Comparison of ENCODE assay signal across 8 mouse cellular contexts in the genomic region with DNA sequence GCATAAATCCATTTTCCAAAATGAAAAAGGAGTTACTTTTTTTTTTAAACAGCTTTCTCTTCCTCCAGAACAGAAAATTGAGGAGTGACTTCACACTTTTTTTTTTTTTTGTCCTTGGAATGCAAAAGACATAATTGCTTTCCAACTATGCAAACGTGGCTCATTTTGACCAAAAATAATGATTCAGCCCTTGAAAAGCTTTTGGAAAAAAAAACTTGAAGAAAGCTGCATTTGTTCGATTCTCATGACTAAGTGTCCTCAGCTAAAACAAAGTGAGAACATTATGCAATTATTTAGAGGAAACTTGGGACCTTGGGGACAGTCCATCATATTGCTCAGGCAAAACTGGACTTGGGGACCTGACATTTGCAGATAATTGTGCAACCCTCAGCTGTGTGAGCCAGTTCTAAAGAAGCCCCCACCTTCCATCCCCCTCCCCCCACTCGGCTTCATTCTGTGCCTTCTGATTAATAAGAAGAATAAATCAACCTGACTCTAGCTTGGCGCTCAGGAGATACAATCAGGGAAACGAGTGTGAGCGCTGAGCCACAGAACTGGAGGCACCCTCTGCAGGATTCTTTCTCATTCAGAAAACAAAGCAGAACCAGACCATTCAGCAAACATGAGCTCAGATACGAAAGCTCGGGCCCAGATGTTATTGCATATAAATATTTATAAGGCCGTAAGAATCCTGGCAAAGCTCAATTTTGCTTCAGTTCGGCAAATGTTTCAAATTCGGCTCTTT.
DNase-seq lines count a peak whose midpoint lies in the region; ATAC-seq lines count a peak whose summit lies in the region.

No protein-coding gene starts in this region.

- no peak overlapping the region for H3K9ac ChIP-seq in embryonic facial prominence, embryonic 11.5 days (replicated peaks; ENCODE audit: low read length)
- H3K9ac ChIP-seq in kidney, embryonic 16.5 days (replicated peaks; ENCODE audit: low read length), result no peak overlapping the region

- H3K36me3 ChIP-seq in embryonic facial prominence, embryonic 11.5 days (replicated peaks; ENCODE audit: control insufficient read depth, insufficient read depth, low read depth, low read length), result no peaks in the 10 kb centered on the region
- H3K36me3 ChIP-seq in embryonic facial prominence, embryonic 10.5 days (replicated peaks), result no peaks in the 10 kb centered on the region
- no peaks in the 10 kb centered on the region for H3K36me3 ChIP-seq in kidney, embryonic 16.5 days (ENCODE audit: insufficient read depth, low read length)

- peak; percentile 43 for DNase-seq in embryonic facial prominence, embryonic 11.5 days (ENCODE audit: low spot score)
- no peak for DNase-seq in embryonic facial prominence, embryonic 10.5 days (ENCODE audit: low spot score)
- DNase-seq in urinary bladder, postnatal 14 days (ENCODE audit: low spot score), result peak; percentile 29
- DNase-seq in urinary bladder, postnatal 10 days (ENCODE audit: low spot score), result no peak
- peak; percentile 22 to 23 for DNase-seq in layer of hippocampus, postnatal 14 days (ENCODE audit: low spot score in 2 of 2)
- peak; percentile 81 for DNase-seq in telencephalon, adult 2 months (ENCODE audit: low read depth, low spot score)
- DNase-seq in MN1 (ENCODE audit: low spot score), result no peak

- H3K4me2 ChIP-seq in embryonic facial prominence, embryonic 11.5 days (ENCODE audit: low read depth, low read length), result no peak overlapping the region
- no peak overlapping the region for H3K4me2 ChIP-seq in kidney, embryonic 16.5 days (replicated peaks; ENCODE audit: low read depth, low read length)

- H3K27ac ChIP-seq in embryonic facial prominence, embryonic 11.5 days (replicated peaks; ENCODE audit: low read depth, low read length), result no peak overlapping the region
- H3K27ac ChIP-seq in embryonic facial prominence, embryonic 10.5 days (replicated peaks), result no peak overlapping the region
- H3K27ac ChIP-seq in kidney, embryonic 16.5 days (ENCODE audit: low read length), result no peak overlapping the region

- no peak overlapping the region for H3K4me3 ChIP-seq in embryonic facial prominence, embryonic 11.5 days (ENCODE audit: low read depth, low read length)
- H3K4me3 ChIP-seq in embryonic facial prominence, embryonic 10.5 days, result no peak overlapping the region
- H3K4me3 ChIP-seq in kidney, embryonic 16.5 days (ENCODE audit: low read length), result no peak overlapping the region

- no peaks in the 10 kb centered on the region for H3K4me1 ChIP-seq in embryonic facial prominence, embryonic 11.5 days (ENCODE audit: control insufficient read depth, insufficient read depth, low read length)
- H3K4me1 ChIP-seq in embryonic facial prominence, embryonic 10.5 days, result peaks cover 21% of the 10 kb centered on the region
- H3K4me1 ChIP-seq in kidney, embryonic 16.5 days (ENCODE audit: insufficient read depth, low read length), result no peaks in the 10 kb centered on the region

- ATAC-seq in embryonic facial prominence, embryonic 11.5 days (replicated peaks; ENCODE audit: insufficient number of reproducible peaks, low FRiP score, low TSS enrichment, low read depth), result no peak
- ATAC-seq in kidney, embryonic 16.5 days (ENCODE audit: low FRiP score, low TSS enrichment), result no peak

- H3K9me3 ChIP-seq in embryonic facial prominence, embryonic 11.5 days (replicated peaks; ENCODE audit: control insufficient read depth, low read length), result no peaks in the 10 kb centered on the region
- no peaks in the 10 kb centered on the region for H3K9me3 ChIP-seq in embryonic facial prominence, embryonic 10.5 days
- no peaks in the 10 kb centered on the region for H3K9me3 ChIP-seq in kidney, embryonic 16.5 days (ENCODE audit: low read length)

- WGBS in embryonic facial prominence, embryonic 11.5 days, result 60% methylated on average over 11 of the region's 11 CpGs
- 72% methylated on average over 11 of the region's 11 CpGs for WGBS in embryonic facial prominence, embryonic 10.5 days
- WGBS in kidney, embryonic 16.5 days, result 50% methylated on average over 11 of the region's 11 CpGs

- H3K27me3 ChIP-seq in embryonic facial prominence, embryonic 11.5 days (ENCODE audit: control insufficient read depth, insufficient read depth, low read length), result no peaks in the 10 kb centered on the region
- H3K27me3 ChIP-seq in embryonic facial prominence, embryonic 10.5 days (replicated peaks; ENCODE audit: low read depth, poor library complexity, severe bottlenecking), result no peaks in the 10 kb centered on the region
- H3K27me3 ChIP-seq in kidney, embryonic 16.5 days (ENCODE audit: insufficient read depth, low read length), result no peaks in the 10 kb centered on the region

Comparison
In these comparisons a context has a peak if more than half of its experiments do, and no peak if none do; other contexts are left out.
1. DNase-seq: peak in embryonic facial prominence, embryonic 11.5 days (single experiment), urinary bladder, postnatal 14 days (single experiment), layer of hippocampus, postnatal 14 days (2 of 2) and telencephalon, adult 2 months (single experiment); none in embryonic facial prominence, embryonic 10.5 days (single experiment), urinary bladder, postnatal 10 days (single experiment) and MN1 (single experiment).